Mouse (Mus musculus) lung, postnatal 0 days (tissue): ENCODE data around the gene Tspan5.

Source experiments
- CTCF ChIP-seq: IDR thresholded peaks from 2 replicates; pipeline ENCODE4 v1.5.1; 2016; ENCODE audit warnings: antibody characterized with exemption, mild to moderate bottlenecking
- EP300 ChIP-seq: IDR thresholded peaks from 2 replicates; pipeline ENCODE4 v1.6.1; 2016; ENCODE audit warnings: antibody characterized with exemption, mild to moderate bottlenecking, control low read depth

GRCm38 (mm10) chr3:138764782-138765181, 22.8 kb downstream of the Tspan5 start:
- TF ChIP-seq EP300 (no peak), CTCF (no peak)
